Mouse (Mus musculus): ENCODE data around the gene Rasl10b. TPM values are rescaled to one million over a fixed set of nuclear protein-coding genes. Genes with fewer than 3 reads are reported as not detected.

Gene Rasl10b
- polyA plus RNA-seq, 2 experiments = 0.06 to 0.31 TPM

- Histone ChIP-seq H3K27ac (no peak overlapping the region), H3K4me2 (ENCODE audit: low read depth) (no peak overlapping the region), H3K4me3 (ENCODE audit: insufficient read depth in 1 of 2, low read depth in 2 of 2, low read length in 2 of 2) (no peak overlapping the region), H3K9me3 (ENCODE audit: control insufficient read depth, low read length) (no peaks in the 10 kb centered on the region), H3K27me3 (ENCODE audit: control insufficient read depth, insufficient read depth, low read length) (peaks cover 47% of the 10 kb centered on the region), H3K36me3 (replicated peaks; ENCODE audit: control insufficient read depth, insufficient read depth, low read depth) (no peaks in the 10 kb centered on the region), H3K9ac (replicated peaks) (no peak overlapping the region), H3K4me1 (replicated peaks; ENCODE audit: control insufficient read depth in 2 of 2, insufficient read depth in 2 of 2, low read length in 1 of 2) (peaks cover 0 to 1% of the 10 kb centered on the region in 2 experiments; a peak in 2 of 4 replicates)
- no peak for DNase-seq (ENCODE audit: low read depth in 3 of 3, low spot score in 3 of 3)
- 4% methylated on average over 7 of the region's 7 CpGs for WGBS (ENCODE audit: insufficient replicate concordance)
- ATAC-seq (ENCODE audit: insufficient read depth) = no peak
- no peak for TF ChIP-seq EP300 (IDR thresholded peaks at IDR 0.05; ENCODE audit: low read depth)
- TF ChIP-seq CTCF (IDR thresholded peaks at IDR 0.05; ENCODE audit: low read depth) = no peak
Measured at GRCm38 (mm10) chr11:83443824-83444223, 34.9 kb downstream of the Rasl10b start.

- no peak overlapping the region for H3K9ac ChIP-seq (replicated peaks)
Measured at GRCm38 (mm10) chr11:83445001-83445400, 36.1 kb downstream of the Rasl10b start.

GRCm38 (mm10) chr11:83447612-83448011 is 38.7 kb downstream of the Rasl10b start:
- Histone ChIP-seq H3K27ac (no peak overlapping the region), H3K36me3 (replicated peaks; ENCODE audit: control insufficient read depth, insufficient read depth, low read depth) (no peaks in the 10 kb centered on the region), H3K4me1 (replicated peaks; ENCODE audit: control insufficient read depth in 2 of 2, insufficient read depth in 2 of 2, low read length in 1 of 2) (peaks cover 0 to 3% of the 10 kb centered on the region in 2 experiments; a peak in 2 of 4 replicates), H3K4me3 (ENCODE audit: insufficient read depth in 1 of 2, low read depth in 2 of 2, low read length in 2 of 2) (no peak overlapping the region), H3K4me2 (ENCODE audit: low read depth) (no peak overlapping the region), H3K9ac (replicated peaks) (no peak overlapping the region), H3K9me3 (ENCODE audit: control insufficient read depth, low read length) (no peaks in the 10 kb centered on the region), H3K27me3 (ENCODE audit: control insufficient read depth, insufficient read depth, low read length) (peaks cover 31% of the 10 kb centered on the region)
- DNase-seq (ENCODE audit: low read depth in 3 of 3, low spot score in 3 of 3) (no peak), ATAC-seq (ENCODE audit: insufficient read depth) (no peak)
- 69% methylated on average over 10 of the region's 10 CpGs for WGBS (ENCODE audit: insufficient replicate concordance)
- TF ChIP-seq CTCF (IDR thresholded peaks at IDR 0.05; ENCODE audit: low read depth) (no peak), EP300 (IDR thresholded peaks at IDR 0.05; ENCODE audit: low read depth) (no peak)

More at GRCm38 (mm10) chr11:83445001-83445400, 36.1 kb downstream of the Rasl10b start:
- Histone ChIP-seq H3K27me3 (ENCODE audit: control insufficient read depth, insufficient read depth, low read length) (peaks cover 47% of the 10 kb centered on the region), H3K4me1 (replicated peaks; ENCODE audit: control insufficient read depth in 2 of 2, insufficient read depth in 2 of 2, low read length in 1 of 2) (peaks cover 0 to 3% of the 10 kb centered on the region in 2 experiments; a peak in 2 of 4 replicates), H3K4me3 (ENCODE audit: insufficient read depth in 1 of 2, low read depth in 2 of 2, low read length in 2 of 2) (0 out of 4 replicates have a peak overlapping the region, but pooled peaks of 1 of the 2 experiments have one; percentile 12), H3K9me3 (ENCODE audit: control insufficient read depth, low read length) (no peaks in the 10 kb centered on the region), H3K4me2 (ENCODE audit: low read depth) (peak overlapping the region; percentile 37), H3K27ac (no peak overlapping the region), H3K36me3 (replicated peaks; ENCODE audit: control insufficient read depth, insufficient read depth, low read depth) (no peaks in the 10 kb centered on the region)
- ATAC-seq (ENCODE audit: insufficient read depth) (no peak), DNase-seq (ENCODE audit: low read depth in 3 of 3, low spot score in 3 of 3) (no peak)
- WGBS (ENCODE audit: insufficient replicate concordance) = 19% methylated on average over 19 of the region's 19 CpGs
- TF ChIP-seq EP300 (IDR thresholded peaks at IDR 0.05; ENCODE audit: low read depth) = no peak
- peak; percentile 17; the same call in 1 of the 2 replicates for TF ChIP-seq CTCF (IDR thresholded peaks at IDR 0.05; ENCODE audit: low read depth)

- DNase-seq (ENCODE audit: low read depth in 3 of 3, low spot score in 3 of 3) (no peak), ATAC-seq (ENCODE audit: insufficient read depth) (no peak)
- peaks cover 24% of the 10 kb centered on the region for H3K27me3 ChIP-seq (ENCODE audit: control insufficient read depth, insufficient read depth, low read length)
- H3K9ac ChIP-seq (replicated peaks) = no peak overlapping the region
- H3K36me3 ChIP-seq (replicated peaks; ENCODE audit: control insufficient read depth, insufficient read depth, low read depth) = no peaks in the 10 kb centered on the region
- H3K9me3 ChIP-seq (ENCODE audit: control insufficient read depth, low read length) = no peaks in the 10 kb centered on the region
- H3K4me1 ChIP-seq (replicated peaks; ENCODE audit: control insufficient read depth in 2 of 2, insufficient read depth in 2 of 2, low read length in 1 of 2) = peaks cover 0 to 3% of the 10 kb centered on the region in 2 experiments; a peak in 2 of 4 replicates
- TF ChIP-seq EP300 (IDR thresholded peaks at IDR 0.05; ENCODE audit: low read depth) (no peak), CTCF (IDR thresholded peaks at IDR 0.05; ENCODE audit: low read depth) (no peak)
- H3K4me2 ChIP-seq (ENCODE audit: low read depth) = no peak overlapping the region
- no peak overlapping the region for H3K4me3 ChIP-seq (ENCODE audit: insufficient read depth in 1 of 2, low read depth in 2 of 2, low read length in 2 of 2)
- 34% methylated on average over 16 of the region's 16 CpGs for WGBS (ENCODE audit: insufficient replicate concordance)
- no peak overlapping the region for H3K27ac ChIP-seq
Measured at GRCm38 (mm10) chr11:83448021-83448926, 39.3 kb downstream of the Rasl10b start.

- no peaks in the 10 kb centered on the region for H3K9me3 ChIP-seq (ENCODE audit: control insufficient read depth, low read length)
- TF ChIP-seq EP300 (IDR thresholded peaks at IDR 0.05; ENCODE audit: low read depth) (no peak), CTCF (IDR thresholded peaks at IDR 0.05; ENCODE audit: low read depth) (no peak)
- H3K27ac ChIP-seq = no peak overlapping the region
- H3K9ac ChIP-seq (replicated peaks) = no peak overlapping the region
- no peaks in the 10 kb centered on the region for H3K36me3 ChIP-seq (replicated peaks; ENCODE audit: control insufficient read depth, insufficient read depth, low read depth)
- H3K4me1 ChIP-seq (replicated peaks; ENCODE audit: control insufficient read depth in 2 of 2, insufficient read depth in 2 of 2, low read length in 1 of 2) = peaks cover 0 to 3% of the 10 kb centered on the region in 2 experiments; a peak in 2 of 4 replicates
- H3K4me2 ChIP-seq (ENCODE audit: low read depth) = no peak overlapping the region
- DNase-seq (ENCODE audit: low read depth in 3 of 3, low spot score in 3 of 3) (no peak), ATAC-seq (ENCODE audit: insufficient read depth) (no peak)
- peaks cover 18% of the 10 kb centered on the region for H3K27me3 ChIP-seq (ENCODE audit: control insufficient read depth, insufficient read depth, low read length)
- H3K4me3 ChIP-seq (ENCODE audit: insufficient read depth in 1 of 2, low read depth in 2 of 2, low read length in 2 of 2) = no peak overlapping the region
Measured at GRCm38 (mm10) chr11:83448927-83449236, 39.9 kb downstream of the Rasl10b start.
